Mouse (Mus musculus): ENCODE data around the gene Tbcb.
"Not testable (repeated sequence)": the region's sequence is repeated elsewhere in the genome, so short reads cannot be mapped to it uniquely, and the experiment has no call there.

Gene Tbcb

DNA sequence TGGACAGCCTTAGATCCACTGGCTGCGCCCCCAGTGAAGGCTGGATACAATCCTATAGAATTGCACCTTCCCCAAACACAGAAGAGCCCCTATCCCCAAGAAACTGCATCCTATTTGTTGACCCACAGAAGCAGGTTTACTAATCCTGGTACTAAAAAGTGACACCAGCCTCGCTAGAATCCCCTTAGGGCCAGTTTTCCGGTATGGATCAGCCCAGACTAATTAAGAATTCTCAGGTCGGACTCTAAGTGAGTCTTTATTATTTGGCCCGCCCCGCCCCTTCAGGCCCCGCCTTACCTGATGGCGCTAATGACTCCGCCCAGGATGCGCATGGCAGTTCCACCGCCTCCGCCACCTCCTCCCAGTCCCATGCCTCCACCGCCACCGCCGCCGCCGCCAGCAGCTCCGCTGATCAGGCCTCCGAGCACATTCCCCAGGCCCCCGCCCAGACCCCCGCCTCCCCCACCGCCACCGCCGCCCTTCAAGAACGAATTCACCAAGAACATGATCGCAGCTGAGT lies 38.4 kb downstream of the Tbcb start:
- peak; percentile 86 for DNase-seq (ENCODE audit: low read depth)

DNA sequence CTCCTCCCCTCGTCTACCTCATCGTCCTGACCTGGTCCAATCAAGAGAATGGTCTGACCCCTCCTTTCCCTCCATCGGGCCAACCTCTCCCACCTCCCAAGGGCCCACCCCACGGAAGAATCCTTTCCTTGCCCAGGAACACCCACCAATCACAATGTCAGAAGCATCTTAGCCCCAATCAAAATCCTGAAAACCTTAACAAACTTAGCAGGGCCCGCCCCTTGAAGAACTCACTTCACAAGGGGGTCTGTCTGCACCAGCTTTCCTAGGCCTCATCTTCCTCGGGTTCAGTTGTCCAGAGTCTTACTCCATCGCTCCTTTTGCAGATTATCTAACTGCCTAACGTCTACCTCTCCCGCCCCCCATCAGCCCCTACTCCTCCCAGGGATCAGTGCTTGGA lies 39.1 kb downstream of the Tbcb start:
- no peak for DNase-seq (ENCODE audit: low read depth)

DNA sequence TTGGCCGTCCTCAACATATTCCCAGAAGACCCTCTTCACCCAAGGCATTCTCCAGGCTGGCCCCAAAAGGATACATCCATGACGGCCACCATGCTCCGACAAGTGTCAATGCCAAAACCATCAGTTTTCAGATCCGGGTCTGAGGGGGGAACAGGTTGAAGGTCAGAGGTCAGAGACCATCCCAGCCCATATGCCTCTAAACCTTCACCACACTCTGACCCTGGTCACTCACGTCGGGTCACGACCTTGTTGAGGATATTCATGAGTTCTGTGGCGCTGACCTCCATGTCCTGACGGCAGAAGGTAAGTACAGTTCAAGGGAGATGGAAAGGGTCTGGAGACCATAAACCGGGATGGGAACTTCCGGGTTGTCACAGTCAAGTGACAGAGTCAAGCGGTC lies 40.0 kb downstream of the Tbcb start:
- no peak for DNase-seq (ENCODE audit: low read depth)

DNA sequence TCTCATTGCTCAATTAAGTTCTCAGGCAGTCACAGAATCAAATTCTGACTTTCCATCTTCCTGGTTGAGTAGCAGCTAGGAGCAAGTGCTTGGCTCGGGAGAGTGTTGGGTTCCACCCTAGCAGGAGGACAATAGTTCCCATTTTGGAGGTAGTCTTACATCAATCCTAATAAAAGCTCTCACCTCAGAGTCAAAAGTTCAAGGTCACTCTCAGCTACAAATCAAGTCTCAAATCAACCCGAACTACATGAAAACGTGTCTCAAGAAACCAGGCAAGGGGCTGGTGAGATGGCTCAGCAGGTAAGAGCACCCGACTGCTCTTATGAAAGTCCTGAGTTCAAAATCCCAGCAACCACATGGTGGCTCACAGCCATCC lies 43.0 kb downstream of the Tbcb start:
- no peak for DNase-seq (ENCODE audit: low read depth)

GRCm38 (mm10) chr7:30188344-30189115 lies 43.5 kb downstream of the Tbcb start:
- DNase-seq (ENCODE audit: low read depth), result no peak

GRCm38 (mm10) chr7:30184641-30185348 lies 47.3 kb downstream of the Tbcb start:
- DNase-seq (ENCODE audit: low read depth), result no peak

DNA sequence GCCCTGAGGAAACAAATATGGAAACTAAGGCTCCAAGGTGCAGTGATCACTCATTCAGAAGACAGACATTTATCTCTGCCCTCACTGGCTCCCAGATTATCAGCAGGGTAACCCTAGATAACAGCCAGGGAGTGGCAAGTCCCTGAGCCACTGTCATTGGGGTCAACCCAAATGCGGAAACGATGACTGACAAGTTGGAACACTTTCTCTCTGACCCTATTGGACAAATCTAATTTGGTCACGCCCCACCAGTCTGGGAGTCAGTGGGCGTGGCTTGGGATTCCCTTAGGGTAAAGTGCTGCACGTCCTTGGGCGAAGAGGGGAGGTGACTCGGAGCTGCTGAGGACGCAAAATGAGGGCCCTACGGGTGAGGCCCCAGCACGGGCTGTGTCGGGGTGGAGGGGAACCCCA lies 48.2 kb downstream of the Tbcb start, which contains the start of gene Cox7a1:
TSS of gene Cox7a1 (plus strand) at position 266 of the 411 bp plus-strand sequence.
- DNase-seq (ENCODE audit: low read depth), result peak; percentile 94

- not testable (repeated sequence) for DNase-seq (ENCODE audit: low read depth)
These were observed 48.9 kb downstream of the Tbcb start for GRCm38 (mm10) chr7:30183189-30183588.

DNA sequence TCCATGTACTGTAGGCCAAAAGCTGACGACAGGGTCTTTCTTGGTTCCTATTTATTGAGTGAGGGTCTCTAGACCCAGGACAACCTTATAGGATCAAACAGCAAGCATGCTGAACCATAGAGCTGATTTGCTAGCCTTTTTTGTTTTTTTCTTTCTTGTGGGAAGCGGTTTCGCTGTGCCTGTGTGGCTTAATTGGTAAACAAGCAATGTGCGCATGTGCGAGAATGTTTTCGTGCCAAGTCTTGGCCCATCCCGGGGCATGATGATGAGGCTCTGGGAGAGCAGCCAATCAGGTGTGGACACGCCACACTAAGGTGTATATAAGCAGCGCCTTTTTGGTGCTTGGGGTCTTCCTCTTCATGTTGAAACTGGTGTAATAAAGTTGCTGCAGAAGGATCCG lies 50.1 kb downstream of the Tbcb start:
- not testable (repeated sequence) for DNase-seq (ENCODE audit: low read depth)

GRCm38 (mm10) chr7:30181308-30181707 lies 50.8 kb downstream of the Tbcb start:
- DNase-seq (ENCODE audit: low read depth), result peak; percentile 91

DNA sequence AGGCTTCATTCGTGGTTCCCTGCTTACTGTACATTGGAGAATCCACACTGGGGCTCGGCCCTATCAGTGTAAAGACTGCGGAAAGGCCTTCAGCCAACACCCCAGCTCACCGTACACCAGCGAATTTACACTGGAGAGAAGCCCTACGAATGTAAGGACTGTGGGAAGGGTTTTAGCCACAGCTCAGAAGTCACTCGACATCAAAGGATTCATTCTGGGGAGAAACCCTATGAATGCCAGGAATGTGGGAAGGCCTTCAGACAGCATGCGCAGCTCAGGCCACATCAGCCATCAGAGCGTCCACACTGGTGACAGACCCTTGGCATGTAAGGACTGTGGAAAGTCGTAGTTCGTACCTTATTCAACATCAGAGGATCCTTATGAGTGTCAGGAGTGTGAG lies 53.8 kb downstream of the Tbcb start:
- no peak for DNase-seq (ENCODE audit: low read depth)

- DNase-seq (ENCODE audit: low read depth), result no peak
These were observed 55.6 kb downstream of the Tbcb start for GRCm38 (mm10) chr7:30176474-30176873.
